Mouse (Mus musculus) myocyte (in vitro differentiated cells): Measurements from ENCODE around the gene Hnrnpul1.

Experiments
- CEBPB ChIP-seq: IDR thresholded peaks from 2 replicates; pipeline ENCODE4 v1.6.1; 2011; ENCODE audit warnings: mild to moderate bottlenecking, moderate library complexity; ENCODE audit not compliant: poor library complexity, insufficient read depth, severe bottlenecking
- E2F4 ChIP-seq: IDR thresholded peaks from one replicate; pipeline ENCODE4 v1.6.1; 2011; ENCODE audit warnings: mild to moderate bottlenecking, control low read depth, moderate library complexity; ENCODE audit not compliant: insufficient read depth
- MAX ChIP-seq: IDR thresholded peaks from one replicate; pipeline ENCODE4 v1.6.1; 2011; ENCODE audit warnings: low read depth, mild to moderate bottlenecking, control low read depth
- MYOD1 ChIP-seq, 3 experiments: IDR thresholded peaks; one replicate each; pipeline ENCODE4 v1.6.1; 2011; ENCODE audit warnings: control low read depth in 2 of 3, low read depth in 2 of 3, mild to moderate bottlenecking in 2 of 3, moderate library complexity in 1 of 3; ENCODE audit not compliant: insufficient read length in 2 of 3, control insufficient read depth in 1 of 3
- MYOG ChIP-seq, 3 experiments: IDR thresholded peaks; one replicate each; pipeline ENCODE4 v1.6.1; 2011; ENCODE audit warnings: control low read depth in 2 of 3, low read depth in 2 of 3, mild to moderate bottlenecking in 2 of 3; ENCODE audit not compliant: insufficient read length in 2 of 3, control insufficient read depth in 1 of 3, insufficient read depth in 1 of 3
- POLR2A ChIP-seq: IDR thresholded peaks from one replicate; pipeline ENCODE4 v1.6.1; 2011; ENCODE audit warnings: low read depth, mild to moderate bottlenecking, control low read depth, moderate library complexity; ENCODE audit not compliant: insufficient read length
- POLR2AphosphoS2 ChIP-seq: IDR thresholded peaks from one replicate; pipeline ENCODE4 v1.6.1; 2011; ENCODE audit warnings: low read depth, control low read depth; ENCODE audit not compliant: insufficient read length
- REST ChIP-seq: IDR thresholded peaks from one replicate; pipeline ENCODE4 v1.6.1; 2011; ENCODE audit warnings: mild to moderate bottlenecking, control low read depth, moderate library complexity; ENCODE audit not compliant: insufficient read depth, insufficient read length
- SRF ChIP-seq: IDR thresholded peaks from one replicate; pipeline ENCODE4 v1.6.1; 2011; ENCODE audit warnings: low read depth; ENCODE audit not compliant: control insufficient read depth, insufficient read length
- TCF12 ChIP-seq: IDR thresholded peaks from one replicate; pipeline ENCODE4 v1.6.1; 2011; ENCODE audit warnings: mild to moderate bottlenecking, control low read depth; ENCODE audit not compliant: poor library complexity, insufficient read depth, severe bottlenecking
- TCF3 ChIP-seq: IDR thresholded peaks from one replicate; pipeline ENCODE4 v1.6.1; 2011; ENCODE audit warnings: low read depth, control low read depth; ENCODE audit not compliant: insufficient read length
- USF1 ChIP-seq: IDR thresholded peaks from one replicate; pipeline ENCODE4 v1.6.1; 2011; ENCODE audit warnings: low read depth, mild to moderate bottlenecking, control low read depth, moderate library complexity

DNA sequence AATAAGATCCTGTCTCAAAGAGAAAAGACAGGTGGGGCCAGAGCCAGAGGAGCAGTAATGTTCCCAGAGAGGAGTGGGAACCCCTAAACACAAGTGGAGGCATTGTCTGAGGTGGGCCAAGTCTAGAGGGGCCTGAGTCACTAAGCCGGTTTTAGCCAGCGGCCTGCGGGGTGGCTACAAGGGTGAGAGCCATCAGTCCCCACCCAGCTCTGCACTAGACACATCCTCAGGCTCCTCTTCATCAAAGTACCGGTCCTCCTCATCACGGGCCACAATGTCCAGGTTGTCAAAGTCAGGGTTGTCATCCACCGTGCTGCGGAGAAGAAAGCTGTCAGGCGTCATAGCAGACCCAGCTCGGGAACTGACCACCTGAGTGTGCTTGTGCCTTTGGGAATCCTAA is 41.8 kb downstream of the Hnrnpul1 start:
- TF ChIP-seq POLR2AphosphoS2, result no peak
- no peak for TF ChIP-seq E2F4
- no peak for TF ChIP-seq MAX
- no peak for TF ChIP-seq CEBPB
- no peak for TF ChIP-seq POLR2A
- TF ChIP-seq TCF12, result no peak
- no peak for TF ChIP-seq REST
- no peak for TF ChIP-seq MYOD1 (IDR thresholded peaks at IDR 0.05; ENCODE audit: control insufficient read depth in 1 of 3, insufficient read length in 2 of 3, low read depth in 2 of 3)
- no peak for TF ChIP-seq SRF
- no peak for TF ChIP-seq TCF3
- TF ChIP-seq USF1, result no peak
- no peak for TF ChIP-seq MYOG (IDR thresholded peaks at IDR 0.05; ENCODE audit: control insufficient read depth in 1 of 3, insufficient read depth in 1 of 3, insufficient read length in 2 of 3, low read depth in 2 of 3)
